Mouse (Mus musculus): ENCODE measurements around the gene Olfr775.

The Olfr775 gene

DNA sequence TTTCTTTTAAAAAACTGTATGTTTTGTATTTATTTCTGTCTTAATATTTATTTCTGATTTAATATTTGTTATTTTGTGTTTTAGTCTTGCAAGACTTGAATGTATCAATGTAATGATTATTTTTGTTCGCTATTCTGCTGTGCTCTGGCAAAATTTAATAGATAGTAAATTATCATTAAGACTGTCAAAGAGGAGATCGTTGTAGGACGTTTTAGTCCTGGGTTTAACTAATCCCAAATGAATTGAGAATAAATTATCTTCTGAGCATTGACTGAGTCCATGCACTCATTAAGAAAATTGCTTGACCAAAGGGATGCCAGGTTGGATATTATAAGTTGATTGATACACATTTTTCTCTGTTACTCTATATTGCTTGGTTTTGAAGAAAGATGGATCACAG lies at the start of gene Olfr775:
Olfr775 (plus strand) TSS at position 301 of the 400 bp plus-strand sequence.
- DNase-seq, result no peak

DNA sequence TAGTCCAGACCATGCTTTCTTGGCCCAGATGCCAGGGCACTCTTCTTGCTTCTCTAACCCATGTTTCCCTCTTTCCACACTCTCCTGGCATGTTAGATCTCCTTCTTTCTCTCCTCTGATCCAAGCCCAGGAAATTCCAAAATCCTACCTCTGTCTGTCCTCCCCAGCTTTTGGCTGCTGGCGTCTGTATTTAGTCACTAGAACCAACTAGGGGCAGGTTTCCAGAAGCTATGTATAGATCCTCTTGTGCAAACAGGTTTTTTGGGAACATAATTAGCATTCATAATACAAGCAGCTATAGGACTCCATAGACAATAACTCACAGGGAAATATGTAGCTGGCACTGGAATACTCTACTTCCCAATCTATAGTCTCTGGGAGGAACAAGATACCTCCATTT lies 17.5 kb upstream of the Olfr775 start:
- DNase-seq, result no peak

DNA sequence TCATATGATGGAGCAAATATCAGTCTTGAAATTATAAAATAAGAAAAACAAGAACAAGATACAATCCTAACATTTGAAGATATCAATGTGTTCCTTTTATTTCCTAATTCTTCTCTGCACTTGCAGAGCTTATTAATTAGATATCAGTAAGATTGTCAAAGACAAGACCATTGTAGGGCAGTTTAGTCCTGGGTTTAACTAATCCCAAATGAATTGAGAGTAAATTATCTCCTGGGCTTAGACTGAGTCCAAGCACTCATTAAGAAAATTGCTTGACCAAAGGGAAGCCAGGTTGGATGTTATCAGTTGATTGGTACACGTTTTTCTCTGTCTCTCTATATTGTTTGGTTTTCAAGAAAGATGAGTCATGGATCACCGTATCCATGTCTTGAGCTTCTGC lies 12.3 kb upstream of the Olfr775 start, which contains the start of gene Olfr774:
Olfr774 (plus strand) TSS at position 301 of the 400 bp plus-strand sequence.
- DNase-seq, result no peak

DNA sequence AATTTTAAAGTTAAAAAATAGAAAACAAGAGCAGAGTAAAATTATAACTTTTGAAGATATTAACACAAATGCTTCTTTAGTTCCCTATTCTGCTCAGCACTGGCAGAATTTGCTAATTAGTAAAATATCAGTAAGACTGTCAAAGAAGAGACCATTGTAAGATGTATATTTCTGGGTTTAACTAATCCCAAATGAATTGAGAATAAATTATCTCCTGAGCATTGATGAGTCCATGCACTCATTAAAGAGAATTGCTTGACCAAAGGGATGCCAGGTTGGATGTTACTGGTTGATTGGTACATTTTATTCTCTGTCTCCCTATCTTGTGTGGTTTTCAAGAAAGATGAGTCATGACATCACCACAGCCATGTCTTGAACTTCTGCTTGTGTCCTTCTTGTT lies 10.6 kb downstream of the Olfr775 start, which contains the start of gene Olfr776:
Olfr776 (plus strand) TSS at position 301 of the 400 bp plus-strand sequence.
- DNase-seq, result no peak

DNA sequence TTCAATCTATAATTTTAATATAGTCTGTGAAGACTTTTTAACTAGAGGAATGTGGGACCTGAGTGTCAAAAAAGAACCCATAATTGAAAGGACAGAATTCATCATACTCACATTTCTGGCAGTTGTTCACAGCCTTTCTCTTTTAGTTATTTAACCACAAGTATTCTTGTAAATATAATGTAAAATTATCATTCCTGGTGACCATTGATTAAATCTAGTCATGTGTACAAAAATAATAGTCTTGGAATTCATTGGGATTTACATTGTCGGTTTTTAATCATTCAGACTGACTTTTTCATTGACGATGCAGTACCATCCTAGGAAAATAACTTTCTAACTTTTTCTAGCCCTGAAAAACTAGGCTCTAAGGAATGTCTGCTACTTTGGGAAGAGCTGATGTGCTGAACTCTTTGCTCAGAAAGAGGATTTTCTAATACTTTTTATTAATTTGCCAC lies 22.9 kb downstream of the Olfr775 start, which contains the start of gene Olfr777:
Olfr777 (minus strand) TSS at position 405 of the 455 bp plus-strand sequence.
- DNase-seq, result no peak

Data from spleen, adult 18-20 months (tissue).